In the genomic region with DNA sequence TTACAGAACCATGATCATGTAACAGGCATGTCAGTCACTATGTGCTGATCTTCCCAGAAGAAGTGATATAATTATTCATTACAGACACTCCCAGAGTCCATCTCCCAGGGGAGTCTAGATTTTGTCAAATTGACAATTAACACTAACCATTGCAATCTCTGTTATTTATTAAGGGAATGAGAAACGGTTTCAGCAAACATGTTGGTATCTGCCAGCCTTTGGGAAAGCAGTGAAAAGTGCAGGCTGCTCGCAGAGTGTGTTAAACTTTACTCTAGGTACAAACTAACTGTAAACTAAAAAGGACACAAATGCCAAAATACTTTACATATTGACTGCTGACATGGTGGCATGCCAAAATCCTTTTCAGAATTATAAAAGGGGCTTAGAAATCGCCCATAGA, we compare ENCODE assay signal across 24 mouse cellular contexts.
A peak's percentile ranks its signal among the peaks of the same experiment; 100 is the strongest.
DNase-seq lines count a peak whose midpoint lies in the region; ATAC-seq lines count a peak whose summit lies in the region.
"Had no signal": no experiment of that assay in that cellular context is flagged by ENCODE, and none has a peak within 500 bp of the region (broad histone marks: within the 10 kb centered on the region; RNA-seq: fewer than 3 reads in every experiment).

No protein-coding gene starts in this region.

- H3K4me2 ChIP-seq in kidney, embryonic 14.5 days (replicated peaks; ENCODE audit: low read depth, low read length), result no peak overlapping the region
- H3K4me2 ChIP-seq: embryonic facial prominence, embryonic 12.5 days; forebrain, embryonic 13.5 days; forebrain, embryonic 15.5 days had no signal

- ATAC-seq in kidney, embryonic 14.5 days (ENCODE audit: low FRiP score, low TSS enrichment), result no peak
- ATAC-seq: activated CD4-positive, CD25-positive, alpha-beta regulatory T cell, adult 4 months; CD4-positive, CD25-positive, alpha-beta regulatory T cell, adult 4 months; forebrain, embryonic 13.5 days; forebrain, embryonic 15.5 days; Patski had no signal

- H3K27me3 ChIP-seq in kidney, embryonic 14.5 days (ENCODE audit: control insufficient read depth, insufficient read depth, low read length), result no peaks in the 10 kb centered on the region
- H3K27me3 ChIP-seq: CH12.LX; embryonic facial prominence, embryonic 12.5 days; forebrain, embryonic 13.5 days; forebrain, embryonic 15.5 days had no signal

- H3K4me1 ChIP-seq in kidney, embryonic 14.5 days (ENCODE audit: control insufficient read depth, insufficient read depth, low read length), result no peaks in the 10 kb centered on the region
- H3K4me1 ChIP-seq: embryonic facial prominence, embryonic 10.5 days; embryonic facial prominence, embryonic 12.5 days; forebrain, embryonic 13.5 days; forebrain, embryonic 15.5 days had no signal

- 67% methylated on average over 3 of the region's 3 CpGs for WGBS in kidney, embryonic 14.5 days

- no peak overlapping the region for H3K9ac ChIP-seq in kidney, embryonic 14.5 days (ENCODE audit: low read depth, low read length)
- H3K9ac ChIP-seq: embryonic facial prominence, embryonic 12.5 days; forebrain, embryonic 13.5 days; forebrain, embryonic 15.5 days had no signal

- no peaks in the 10 kb centered on the region for H3K36me3 ChIP-seq in kidney, embryonic 14.5 days (ENCODE audit: control insufficient read depth, insufficient read depth, low read length)
- H3K36me3 ChIP-seq: embryonic facial prominence, embryonic 10.5 days; embryonic facial prominence, embryonic 12.5 days; forebrain, embryonic 15.5 days; G1E had no signal

- no peaks in the 10 kb centered on the region for H3K9me3 ChIP-seq in kidney, embryonic 14.5 days (ENCODE audit: control insufficient read depth, low read length)
- H3K9me3 ChIP-seq: embryonic facial prominence, embryonic 10.5 days; embryonic facial prominence, embryonic 12.5 days; forebrain, embryonic 13.5 days; forebrain, embryonic 15.5 days; G1E had no signal

- H3K27ac ChIP-seq in kidney, embryonic 14.5 days (ENCODE audit: low read depth, low read length), result no peak overlapping the region
- H3K27ac ChIP-seq: embryonic facial prominence, embryonic 10.5 days; embryonic facial prominence, embryonic 12.5 days; forebrain, embryonic 13.5 days; forebrain, embryonic 15.5 days had no signal

- DNase-seq in kidney, adult 11 months, result peak; percentile 24
- DNase-seq in kidney, postnatal 14 days, result no peak
- peak; percentile 40 to 41 for DNase-seq in kidney, adult 8-10 months
- no peak for DNase-seq in kidney, adult 18-20 months
- peak; percentile 14 to 26 for DNase-seq in kidney, postnatal 36 days
- DNase-seq: adrenal gland, adult 8-10 months; adrenal gland, postnatal 14 days; adrenal gland, postnatal 36 days; B cell, adult 2 months; cerebellum, adult 11-12 months; cerebellum, adult 2 months; cerebellum, adult 9-10 months; cerebellum, postnatal 10 days; cerebellum, postnatal 25 days had no signal

- no peak overlapping the region for H3K4me3 ChIP-seq in kidney, embryonic 14.5 days (ENCODE audit: low read length)
- H3K4me3 ChIP-seq: embryonic facial prominence, embryonic 10.5 days; embryonic facial prominence, embryonic 12.5 days; forebrain, embryonic 13.5 days; forebrain, embryonic 15.5 days had no signal

Comparison
In these comparisons a context has a peak if more than half of its experiments do, and no peak if none do; other contexts are left out.
1. DNase-seq: peak in kidney, adult 11 months (single experiment), kidney, adult 8-10 months (2 of 2) and kidney, postnatal 36 days (2 of 2); none in kidney, postnatal 14 days (single experiment) and kidney, adult 18-20 months (single experiment).